Mouse (Mus musculus) embryonic facial prominence, embryonic 12.5 days (tissue): ENCODE measurements around the gene Emcn. TPM values are rescaled to one million over a fixed set of nuclear protein-coding genes. Genes with fewer than 3 reads are reported as not detected.

Source experiments
- ATAC-seq: fragments of 200-750 bp; cut with Nextera tagmentation; 2 replicates; pipeline ENCODE4 v1.8.0; 2017; ENCODE audit not compliant: insufficient number of reproducible peaks, insufficient read depth, low FRiP score, low TSS enrichment
- H3K27ac ChIP-seq: fragments of 300-500 bp; sonication (generic); 2 replicates; pipeline ENCODE4 v1.5.1; 2016; ENCODE audit warnings: mild to moderate bottlenecking
- H3K27me3 ChIP-seq: fragments of 300-500 bp; sonication (generic); 2 replicates; pipeline ENCODE4 v1.6.1; 2016; ENCODE audit warnings: mild to moderate bottlenecking, moderate library complexity
- H3K36me3 ChIP-seq: fragments of 300-500 bp; sonication (generic); 2 replicates; pipeline ENCODE4 v1.6.1; 2016; ENCODE audit warnings: mild to moderate bottlenecking
- H3K4me1 ChIP-seq: fragments of 300-500 bp; sonication (generic); 2 replicates; pipeline ENCODE4 v1.6.1; 2016
- H3K4me2 ChIP-seq: fragments of 300-500 bp; sonication (generic); replicated peaks from 2 replicates; pipeline ENCODE4 v1.6.1; 2016; ENCODE audit warnings: mild to moderate bottlenecking, moderate library complexity
- H3K4me3 ChIP-seq: fragments of 300-500 bp; sonication (generic); 2 replicates; pipeline ENCODE4 v1.5.1; 2016; ENCODE audit warnings: mild to moderate bottlenecking
- H3K9ac ChIP-seq: fragments of 300-500 bp; sonication (generic); 2 replicates; pipeline ENCODE4 v1.6.1; 2016; ENCODE audit warnings: mild to moderate bottlenecking, moderate library complexity
- H3K9me3 ChIP-seq: fragments of 300-500 bp; sonication (generic); 2 replicates; pipeline ENCODE4 v1.6.1; 2016; ENCODE audit warnings: mild to moderate bottlenecking, moderate library complexity
- WGBS: fragments of 180-500 bp; shearing (Covaris S2); methylation state at CpG from one replicate; pipeline ENCODE4 v1.1.7; 2016; 5-methylcytosine and 5-hydroxymethylcytosine counted together
- polyA plus RNA-seq: library from polyadenylated mRNA; unstranded; fragments of >200 nt; fragmentation: Nextera tagmentation; extraction: Ambion mirVana; gene quantifications from 2 replicates; pipeline ENCODE4 v1.2.1, GENCODE M21; 2016

The Emcn gene
- polyA plus RNA-seq, result 35.2 TPM in 2 replicates

- no peak within 1 kb of the TSS for H3K9ac ChIP-seq
- ATAC-seq, result no peak
- no peak within 1 kb of the TSS for H3K4me2 ChIP-seq
- no peaks in the 10 kb centered on the region for H3K27me3 ChIP-seq
- H3K36me3 ChIP-seq, result no peaks in the 10 kb centered on the region
- WGBS, result 58% methylated on average over 8 of the region's 8 CpGs
- no peak within 1 kb of the TSS for H3K27ac ChIP-seq
- no peak within 1 kb of the TSS for H3K4me3 ChIP-seq
- no peaks in the 10 kb centered on the region for H3K9me3 ChIP-seq
- H3K4me1 ChIP-seq, result no peaks in the 10 kb centered on the region
These were observed at the start of gene Emcn for GRCm38 (mm10) chr3:137340938-137341337. Emcn (plus strand) TSS chr3:137341067.

DNA sequence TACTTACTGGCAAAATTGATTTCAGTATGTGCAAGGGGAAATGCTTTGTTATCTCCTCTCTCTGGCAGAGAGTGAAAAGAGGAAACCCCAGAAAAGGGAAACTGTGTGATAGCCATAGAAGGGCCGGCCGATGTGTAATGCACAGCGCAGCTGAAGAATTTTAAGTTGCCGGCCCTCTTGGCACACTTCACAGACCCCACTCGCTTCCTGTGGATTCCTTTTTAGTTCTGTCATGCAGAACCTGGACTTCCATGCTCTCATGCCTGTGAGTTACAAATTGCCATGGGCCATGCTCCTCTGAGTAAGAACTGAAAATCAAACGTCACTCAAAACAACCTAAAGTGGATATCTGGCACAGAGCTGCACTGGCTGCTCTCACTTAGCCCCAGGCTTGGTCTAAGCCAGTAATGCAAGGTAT lies 47.7 kb upstream of the Emcn start:
- H3K36me3 ChIP-seq, result no peaks in the 10 kb centered on the region
- H3K9ac ChIP-seq, result no peak overlapping the region
- no peak overlapping the region for H3K27ac ChIP-seq
- no peaks in the 10 kb centered on the region for H3K27me3 ChIP-seq
- no peaks in the 10 kb centered on the region for H3K9me3 ChIP-seq
- WGBS, result 59% methylated on average over 6 of the region's 6 CpGs
- H3K4me1 ChIP-seq, result peaks cover 3% of the 10 kb centered on the region; the same call in 1 of the 2 replicates
- no peak overlapping the region for H3K4me2 ChIP-seq
- H3K4me3 ChIP-seq, result no peak overlapping the region
- ATAC-seq, result no peak

GRCm38 (mm10) chr3:137298230-137298629 lies 42.6 kb upstream of the Emcn start:
- no peak overlapping the region for H3K4me2 ChIP-seq
- ATAC-seq, result no peak
- H3K27ac ChIP-seq, result no peak overlapping the region
- H3K36me3 ChIP-seq, result no peaks in the 10 kb centered on the region
- H3K4me1 ChIP-seq, result no peaks in the 10 kb centered on the region
- no peak overlapping the region for H3K4me3 ChIP-seq
- H3K9me3 ChIP-seq, result no peaks in the 10 kb centered on the region
- 67% methylated on average over 2 of the region's 2 CpGs for WGBS
- H3K27me3 ChIP-seq, result no peaks in the 10 kb centered on the region
- H3K9ac ChIP-seq, result no peak overlapping the region

DNA sequence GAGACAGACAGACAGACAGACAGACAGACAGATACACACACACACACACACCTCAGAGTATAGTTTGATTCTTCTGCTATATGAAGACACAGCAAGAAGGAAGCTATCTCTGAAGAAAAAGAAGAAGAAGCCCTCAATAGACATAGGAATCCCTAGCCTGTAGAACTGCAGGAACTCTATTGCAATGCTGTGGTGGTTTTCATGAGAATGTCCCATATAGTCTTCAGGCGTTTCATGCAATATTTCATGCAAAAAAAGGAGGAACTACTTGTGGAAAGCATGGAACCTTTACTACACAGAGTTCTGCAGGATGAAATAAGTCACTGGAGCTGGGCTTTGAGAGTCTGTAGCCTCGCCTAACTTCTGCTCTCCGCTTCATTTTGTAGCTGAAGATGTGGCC lies 40.7 kb upstream of the Emcn start:
- H3K4me3 ChIP-seq, result no peak overlapping the region
- H3K27me3 ChIP-seq, result no peaks in the 10 kb centered on the region
- H3K27ac ChIP-seq, result no peak overlapping the region
- ATAC-seq, result no peak
- 81% methylated on average over 3 of the region's 3 CpGs for WGBS
- H3K4me2 ChIP-seq, result no peak overlapping the region
- H3K9me3 ChIP-seq, result no peaks in the 10 kb centered on the region
- no peaks in the 10 kb centered on the region for H3K4me1 ChIP-seq
- no peak overlapping the region for H3K9ac ChIP-seq
- H3K36me3 ChIP-seq, result no peaks in the 10 kb centered on the region

DNA sequence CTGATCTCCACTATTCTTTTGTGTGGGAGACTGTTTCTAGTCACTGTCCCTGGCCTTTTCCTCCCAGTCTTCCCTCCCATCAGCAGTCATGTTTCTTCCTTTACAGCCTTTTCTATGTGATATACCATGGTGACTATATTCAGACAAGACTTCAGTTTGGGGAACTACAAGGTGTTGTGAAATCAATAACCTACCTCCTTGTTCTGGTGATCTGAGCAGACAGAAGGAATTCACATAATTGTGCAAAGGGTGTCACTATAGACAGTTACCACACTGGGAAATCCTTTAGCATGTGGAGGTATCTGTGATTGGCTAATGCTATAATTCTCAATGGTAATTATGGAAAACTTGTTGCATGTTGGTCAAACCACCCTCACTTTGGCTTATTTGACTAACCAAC lies 39.7 kb upstream of the Emcn start:
- no peak overlapping the region for H3K4me2 ChIP-seq
- no peaks in the 10 kb centered on the region for H3K9me3 ChIP-seq
- H3K27ac ChIP-seq, result no peak overlapping the region
- ATAC-seq, result no peak
- no peaks in the 10 kb centered on the region for H3K27me3 ChIP-seq
- H3K36me3 ChIP-seq, result no peaks in the 10 kb centered on the region
- no peaks in the 10 kb centered on the region for H3K4me1 ChIP-seq
- H3K9ac ChIP-seq, result no peak overlapping the region
- no peak overlapping the region for H3K4me3 ChIP-seq

DNA sequence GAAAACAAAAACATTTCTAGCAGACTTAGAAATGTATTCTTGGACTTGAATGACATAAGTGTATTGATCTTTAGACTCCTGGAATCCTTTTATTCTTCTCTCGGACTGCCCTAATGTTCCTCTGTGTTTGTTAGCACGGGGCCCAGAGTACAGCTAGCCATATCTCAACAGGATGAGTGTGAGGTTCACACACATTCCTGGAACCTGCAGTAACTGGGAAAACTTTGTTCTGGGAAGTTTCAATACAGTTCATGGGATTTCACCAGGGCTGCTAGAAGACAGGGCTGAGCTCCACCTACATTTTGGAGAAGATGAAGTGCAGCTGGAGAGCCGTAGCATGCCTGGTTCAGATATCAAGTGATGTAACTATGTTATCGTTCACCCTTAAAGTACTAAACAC lies 38.1 kb upstream of the Emcn start:
- Histone ChIP-seq H3K4me3 (no peak overlapping the region), H3K4me2 (no peak overlapping the region), H3K27me3 (no peaks in the 10 kb centered on the region), H3K9ac (no peak overlapping the region), H3K36me3 (no peaks in the 10 kb centered on the region), H3K4me1 (no peaks in the 10 kb centered on the region), H3K9me3 (no peaks in the 10 kb centered on the region), H3K27ac (no peak overlapping the region)
- 72% methylated on average over 4 of the region's 4 CpGs for WGBS
- ATAC-seq, result no peak

DNA sequence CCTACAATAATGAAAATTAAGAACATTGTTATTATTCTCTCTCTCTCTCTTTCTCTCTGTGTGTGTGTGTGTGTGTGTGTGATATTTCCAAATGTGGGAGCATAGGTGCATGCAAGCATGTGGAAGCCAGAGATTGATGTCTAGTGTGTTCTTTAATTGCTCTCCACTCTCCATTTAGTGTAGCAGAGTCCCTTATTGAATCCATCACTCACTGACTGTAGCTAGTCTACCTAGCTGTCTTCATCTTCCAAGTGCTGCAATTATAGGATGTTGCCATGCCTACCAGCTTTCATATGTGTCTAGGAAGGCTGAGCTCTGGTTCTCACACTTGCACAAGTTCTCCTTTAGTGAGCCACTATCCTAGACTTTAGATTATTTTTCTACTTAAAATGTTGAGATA lies 30.9 kb upstream of the Emcn start:
- Histone ChIP-seq H3K9ac (no peak overlapping the region), H3K27ac (no peak overlapping the region), H3K4me2 (no peak overlapping the region), H3K4me3 (no peak overlapping the region), H3K9me3 (no peaks in the 10 kb centered on the region), H3K4me1 (peaks cover 4% of the 10 kb centered on the region; the same call in 1 of the 2 replicates), H3K36me3 (no peaks in the 10 kb centered on the region), H3K27me3 (no peaks in the 10 kb centered on the region)
- ATAC-seq, result no peak

GRCm38 (mm10) chr3:137312540-137312939 lies 28.3 kb upstream of the Emcn start:
- no peak overlapping the region for H3K4me2 ChIP-seq
- H3K4me3 ChIP-seq, result no peak overlapping the region
- ATAC-seq, result no peak
- WGBS, result 74% methylated on average over 3 of the region's 3 CpGs
- H3K9ac ChIP-seq, result no peak overlapping the region
- H3K27me3 ChIP-seq, result no peaks in the 10 kb centered on the region
- H3K9me3 ChIP-seq, result no peaks in the 10 kb centered on the region
- peaks cover 4% of the 10 kb centered on the region; the same call in 1 of the 2 replicates for H3K4me1 ChIP-seq
- no peak overlapping the region for H3K27ac ChIP-seq
- H3K36me3 ChIP-seq, result no peaks in the 10 kb centered on the region

DNA sequence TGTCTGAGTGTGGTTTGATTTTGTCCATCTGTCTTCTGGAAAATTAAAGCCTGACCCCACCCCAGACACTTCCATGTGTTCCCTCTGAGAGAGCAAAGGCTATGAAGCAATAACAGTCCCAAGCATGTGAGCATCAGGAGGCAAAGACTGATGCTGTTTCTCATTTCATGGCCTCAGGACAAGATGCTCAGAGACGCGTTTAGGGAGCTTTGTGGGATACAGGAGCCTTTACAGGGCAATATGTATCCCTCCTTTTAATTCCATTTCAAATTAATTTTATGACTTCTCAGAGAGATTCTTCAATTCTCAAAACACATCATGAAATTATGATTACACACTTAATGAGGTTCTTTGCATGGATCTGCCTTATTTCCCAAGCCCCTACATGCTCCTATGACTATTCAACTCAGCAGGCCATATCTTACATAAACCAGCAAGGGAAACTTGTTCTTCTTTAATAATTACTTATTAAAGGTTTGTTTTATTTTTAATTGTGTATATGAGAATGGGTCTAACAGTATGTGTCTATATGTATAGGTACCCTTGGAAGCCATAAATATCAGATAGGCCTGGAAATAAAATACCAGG lies 27.0 kb upstream of the Emcn start:
- Histone ChIP-seq H3K4me1 (peaks cover 4% of the 10 kb centered on the region; the same call in 1 of the 2 replicates), H3K4me3 (no peak overlapping the region), H3K4me2 (no peak overlapping the region), H3K9ac (no peak overlapping the region), H3K27me3 (no peaks in the 10 kb centered on the region), H3K9me3 (no peaks in the 10 kb centered on the region), H3K27ac (no peak overlapping the region), H3K36me3 (no peaks in the 10 kb centered on the region)
- ATAC-seq, result no peak
- WGBS, result 52% methylated on average over 2 of the region's 2 CpGs

DNA sequence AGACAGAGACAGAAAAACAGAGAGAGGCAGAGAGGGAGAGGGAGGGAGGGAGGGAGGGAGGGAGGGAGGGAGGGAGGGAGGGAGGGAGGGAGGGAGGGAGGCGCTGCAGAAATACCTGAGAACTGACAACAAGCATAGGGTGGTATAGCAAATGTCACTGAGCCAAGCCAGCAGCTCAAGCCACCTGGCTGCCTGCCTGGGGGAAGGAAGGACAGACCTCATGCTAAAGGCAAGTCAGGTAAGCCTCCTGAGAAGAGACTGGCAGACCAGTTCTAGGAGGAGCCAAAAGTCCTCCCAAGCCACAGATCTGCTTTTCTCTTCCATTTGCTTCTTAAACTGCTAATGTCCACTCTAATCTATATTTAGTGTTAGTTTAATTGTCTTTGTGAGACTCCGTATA lies 22.5 kb upstream of the Emcn start:
- Histone ChIP-seq H3K4me1 (peaks cover 5% of the 10 kb centered on the region; the same call in 1 of the 2 replicates), H3K4me2 (no peak overlapping the region), H3K27ac (no peak overlapping the region), H3K4me3 (no peak overlapping the region), H3K27me3 (no peaks in the 10 kb centered on the region), H3K9ac (no peak overlapping the region), H3K9me3 (no peaks in the 10 kb centered on the region), H3K36me3 (no peaks in the 10 kb centered on the region)
- 83% methylated on average over 2 of the region's 2 CpGs for WGBS
- ATAC-seq, result no peak

DNA sequence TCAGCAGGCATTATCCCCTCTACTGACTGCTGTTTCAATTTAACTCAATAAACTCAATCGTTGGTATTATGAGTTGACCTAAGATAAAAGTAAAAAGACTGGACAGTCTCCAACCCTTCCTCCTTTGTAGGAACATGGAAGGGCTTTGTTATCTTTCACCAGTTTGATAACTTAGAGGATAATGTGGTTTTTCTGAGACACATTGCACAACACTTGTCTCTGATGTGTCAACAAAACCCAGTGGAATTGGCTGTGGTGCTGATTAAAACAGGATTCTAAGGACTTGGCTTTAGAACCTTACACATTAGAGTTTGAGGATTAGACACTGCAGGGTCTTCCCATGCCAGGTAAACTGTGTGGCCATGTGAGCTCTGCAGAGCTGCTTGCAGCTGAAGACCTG lies 20.9 kb upstream of the Emcn start:
- H3K27me3 ChIP-seq, result no peaks in the 10 kb centered on the region
- no peak overlapping the region for H3K9ac ChIP-seq
- H3K4me1 ChIP-seq, result peaks cover 8% of the 10 kb centered on the region; the same call in 1 of the 2 replicates
- no peaks in the 10 kb centered on the region for H3K9me3 ChIP-seq
- H3K36me3 ChIP-seq, result no peaks in the 10 kb centered on the region
- H3K4me3 ChIP-seq, result no peak overlapping the region
- no peak overlapping the region for H3K4me2 ChIP-seq
- WGBS, result 72% methylated on average over 1 of the region's 1 CpGs
- no peak overlapping the region for H3K27ac ChIP-seq
- ATAC-seq, result no peak

- Histone ChIP-seq H3K4me1 (peaks cover 8% of the 10 kb centered on the region; the same call in 1 of the 2 replicates), H3K27me3 (no peaks in the 10 kb centered on the region), H3K4me2 (no peak overlapping the region), H3K9me3 (no peaks in the 10 kb centered on the region), H3K36me3 (no peaks in the 10 kb centered on the region), H3K27ac (no peak overlapping the region), H3K9ac (no peak overlapping the region), H3K4me3 (no peak overlapping the region)
- WGBS, result 52% methylated on average over 12 of the region's 12 CpGs
- no peak for ATAC-seq
These were observed 18.6 kb upstream of the Emcn start for GRCm38 (mm10) chr3:137322304-137322703.

DNA sequence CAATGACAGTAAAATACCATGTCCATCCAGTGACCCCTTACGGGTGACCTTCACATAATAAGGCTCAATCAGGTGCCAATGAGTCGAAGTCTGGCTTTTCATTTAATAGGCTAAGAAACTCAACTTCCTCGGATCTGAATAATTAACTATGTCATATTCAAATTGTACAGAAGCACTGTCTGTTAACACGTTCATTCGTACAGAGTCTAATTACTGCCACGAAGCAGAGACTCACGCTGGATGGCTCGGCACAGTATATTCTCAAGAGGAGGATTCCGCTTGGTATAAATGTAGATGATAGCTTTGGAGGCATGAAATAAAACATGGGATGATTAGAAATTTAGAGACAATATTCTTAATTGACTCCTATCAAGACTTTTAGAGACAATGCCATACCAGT lies 11.0 kb upstream of the Emcn start:
- Histone ChIP-seq H3K36me3 (no peaks in the 10 kb centered on the region), H3K9me3 (no peaks in the 10 kb centered on the region), H3K4me3 (no peak overlapping the region), H3K27ac (no peak overlapping the region), H3K4me1 (no peaks in the 10 kb centered on the region), H3K4me2 (no peak overlapping the region), H3K9ac (no peak overlapping the region), H3K27me3 (no peaks in the 10 kb centered on the region)
- ATAC-seq, result no peak
- WGBS, result 78% methylated on average over 9 of the region's 9 CpGs
